Mouse (Mus musculus): ENCODE measurements around the gene Alpi. TPM values are rescaled to one million over a fixed set of nuclear protein-coding genes. Genes with fewer than 3 reads are reported as not detected.

Alpi gene
- 0.17 and 0.19 TPM in 2 replicates for polyA plus RNA-seq (2012; rRNA removed)

DNA sequence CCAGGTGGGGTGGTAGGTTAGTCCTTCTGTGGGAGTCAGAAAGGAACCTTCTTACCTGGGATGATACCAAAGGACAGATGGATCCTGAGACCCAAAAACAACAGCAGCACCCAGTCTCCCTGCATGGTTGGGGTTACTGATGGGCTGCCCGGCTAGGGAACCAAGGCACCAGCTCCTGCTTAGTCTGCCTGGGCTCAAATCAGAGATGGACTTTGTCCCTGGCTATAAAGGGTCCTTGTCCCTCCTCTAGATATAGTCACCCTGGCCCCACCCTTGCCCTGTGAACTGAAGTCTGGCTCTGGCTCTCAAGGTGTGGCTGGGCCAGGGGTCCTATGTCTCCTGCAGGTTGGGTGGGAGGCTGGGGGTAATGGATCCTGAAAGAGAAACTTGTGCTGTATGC is at the start of gene Alpi:
Gene Alpi, minus strand, starts transcription at position 196 of the 400 bp plus-strand sequence.
- Histone ChIP-seq H3K4me3 (ENCODE audit: control insufficient read depth, low read depth, low read length) (no peak within 1 kb of the TSS), H3K27me3 (ENCODE audit: control insufficient read depth, insufficient read depth, low read length) (no peaks in the 10 kb centered on the region)
- TF ChIP-seq CTCF (IDR thresholded peaks at IDR 0.05; ENCODE audit: control insufficient read depth, insufficient read depth, insufficient replicate concordance, low read depth, low read length) = no peak
- no peak for TF ChIP-seq POLR2A (IDR thresholded peaks at IDR 0.05; ENCODE audit: control insufficient read depth, low read depth, low read length)

GRCm38 (mm10) chr1:87149422-87149821 is 48.0 kb upstream of the Alpi start:
- H3K27ac ChIP-seq (ENCODE audit: control insufficient read depth, insufficient read depth, low read depth, low read length) = no peak overlapping the region
- H3K36me3 ChIP-seq (ENCODE audit: control insufficient read depth, insufficient read depth, low read length) = no peaks in the 10 kb centered on the region
- H3K4me1 ChIP-seq (ENCODE audit: control insufficient read depth, insufficient read depth, low read length) = peaks cover 24% of the 10 kb centered on the region
- TF ChIP-seq CTCF (IDR thresholded peaks at IDR 0.05; ENCODE audit: control insufficient read depth, insufficient read depth, insufficient replicate concordance, low read depth, low read length) = peak; percentile 15; the same call in 1 of the 2 replicates
- peak; percentile 59 for TF ChIP-seq POLR2A (IDR thresholded peaks at IDR 0.05; ENCODE audit: control insufficient read depth, low read depth, low read length)
- H3K4me3 ChIP-seq (ENCODE audit: control insufficient read depth, low read depth, low read length) = no peak overlapping the region
- H3K27me3 ChIP-seq (ENCODE audit: control insufficient read depth, insufficient read depth, low read length) = no peaks in the 10 kb centered on the region

More for the DNA sequence above, at the start of gene Alpi:
- H3K27ac ChIP-seq (ENCODE audit: control insufficient read depth, insufficient read depth, low read depth, low read length) = no peak within 1 kb of the TSS
- H3K4me1 ChIP-seq (ENCODE audit: control insufficient read depth, insufficient read depth, low read length) = peaks cover 6% of the 10 kb centered on the region
- H3K36me3 ChIP-seq (ENCODE audit: control insufficient read depth, insufficient read depth, low read length) = no peaks in the 10 kb centered on the region

- no peak overlapping the region for H3K27ac ChIP-seq (ENCODE audit: control insufficient read depth, insufficient read depth, low read depth, low read length)
- H3K4me1 ChIP-seq (ENCODE audit: control insufficient read depth, insufficient read depth, low read length) = no peaks in the 10 kb centered on the region
- TF ChIP-seq CTCF (IDR thresholded peaks at IDR 0.05; ENCODE audit: control insufficient read depth, insufficient read depth, insufficient replicate concordance, low read depth, low read length) = no peak
- TF ChIP-seq POLR2A (IDR thresholded peaks at IDR 0.05; ENCODE audit: control insufficient read depth, low read depth, low read length) = no peak
Observed at GRCm38 (mm10) chr1:87143141-87143540, 41.7 kb upstream of the Alpi start.

DNA sequence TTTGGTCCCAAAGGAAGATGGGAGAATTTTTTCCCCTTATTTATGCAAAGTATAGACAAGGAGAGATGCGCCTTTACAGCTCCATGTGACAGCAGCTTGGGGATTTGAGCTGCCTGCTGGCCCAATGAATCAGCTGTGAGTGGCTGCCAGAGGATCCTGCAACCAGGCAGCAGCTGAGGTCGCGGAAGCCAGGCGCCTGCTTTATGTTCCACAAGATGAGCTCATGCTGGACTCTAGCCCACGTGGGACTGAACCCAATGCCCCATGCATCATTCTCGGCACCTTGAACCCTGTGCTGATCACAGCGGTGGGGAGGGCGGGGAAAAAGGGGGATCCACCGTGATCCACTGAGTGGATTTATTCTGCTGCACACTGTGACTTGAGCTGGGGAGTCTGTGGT is 41.0 kb upstream of the Alpi start:
- H3K36me3 ChIP-seq (ENCODE audit: control insufficient read depth, insufficient read depth, low read length) = no peaks in the 10 kb centered on the region
- TF ChIP-seq CTCF (IDR thresholded peaks at IDR 0.05; ENCODE audit: control insufficient read depth, insufficient read depth, insufficient replicate concordance, low read depth, low read length) (no peak), POLR2A (IDR thresholded peaks at IDR 0.05; ENCODE audit: control insufficient read depth, low read depth, low read length) (no peak)
- H3K27ac ChIP-seq (ENCODE audit: control insufficient read depth, insufficient read depth, low read depth, low read length) = no peak overlapping the region
- H3K4me3 ChIP-seq (ENCODE audit: control insufficient read depth, low read depth, low read length) = no peak overlapping the region
- H3K27me3 ChIP-seq (ENCODE audit: control insufficient read depth, insufficient read depth, low read length) = no peaks in the 10 kb centered on the region
- H3K4me1 ChIP-seq (ENCODE audit: control insufficient read depth, insufficient read depth, low read length) = no peaks in the 10 kb centered on the region

More at GRCm38 (mm10) chr1:87143141-87143540, 41.7 kb upstream of the Alpi start:
- H3K4me3 ChIP-seq (ENCODE audit: control insufficient read depth, low read depth, low read length) = no peak overlapping the region
- no peaks in the 10 kb centered on the region for H3K36me3 ChIP-seq (ENCODE audit: control insufficient read depth, insufficient read depth, low read length)
- H3K27me3 ChIP-seq (ENCODE audit: control insufficient read depth, insufficient read depth, low read length) = no peaks in the 10 kb centered on the region

DNA sequence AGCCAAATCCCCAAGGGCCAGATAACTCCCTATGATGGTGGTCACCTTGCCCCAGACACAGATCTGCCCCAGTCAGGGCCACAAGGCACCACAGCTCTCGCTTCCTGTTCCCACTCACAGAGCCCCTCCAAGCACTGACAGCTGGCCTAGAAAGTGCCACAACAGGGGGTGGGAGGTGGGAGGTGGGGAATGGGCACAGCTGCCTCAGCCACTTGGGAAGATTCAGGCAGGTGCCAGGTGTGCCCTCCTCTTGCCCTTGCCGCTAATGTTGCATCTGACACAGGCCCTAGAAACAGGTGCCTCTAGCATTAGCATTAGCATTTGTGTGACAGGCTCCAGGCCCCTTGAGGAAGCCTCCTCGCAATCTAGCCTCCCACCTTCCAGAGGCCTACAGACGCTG is 40.1 kb upstream of the Alpi start:
- H3K4me3 ChIP-seq (ENCODE audit: control insufficient read depth, low read depth, low read length) = no peak overlapping the region
- TF ChIP-seq POLR2A (IDR thresholded peaks at IDR 0.05; ENCODE audit: control insufficient read depth, low read depth, low read length) (no peak), CTCF (IDR thresholded peaks at IDR 0.05; ENCODE audit: control insufficient read depth, insufficient read depth, insufficient replicate concordance, low read depth, low read length) (no peak)
- no peaks in the 10 kb centered on the region for H3K36me3 ChIP-seq (ENCODE audit: control insufficient read depth, insufficient read depth, low read length)
- no peaks in the 10 kb centered on the region for H3K4me1 ChIP-seq (ENCODE audit: control insufficient read depth, insufficient read depth, low read length)
- H3K27me3 ChIP-seq (ENCODE audit: control insufficient read depth, insufficient read depth, low read length) = no peaks in the 10 kb centered on the region
- H3K27ac ChIP-seq (ENCODE audit: control insufficient read depth, insufficient read depth, low read depth, low read length) = no peak overlapping the region

DNA sequence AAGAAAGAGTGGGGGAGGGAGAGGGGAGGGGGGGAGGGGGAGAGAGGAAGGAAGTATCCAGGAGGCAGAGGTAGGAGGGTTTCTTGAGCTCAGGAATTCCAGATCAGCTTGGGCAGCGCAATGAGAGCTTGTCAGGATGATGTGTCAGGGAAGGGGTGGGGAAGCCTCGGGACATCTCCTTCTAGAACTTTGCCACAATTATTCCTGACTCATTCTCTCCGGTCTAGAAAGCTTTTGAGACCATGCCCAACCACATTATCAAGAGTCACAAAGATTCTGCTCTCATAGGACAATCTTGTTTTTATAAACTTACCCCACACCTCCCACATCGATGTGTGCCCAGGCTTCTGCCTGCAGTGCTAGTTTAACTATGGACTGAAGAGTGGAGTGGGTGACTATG is 30.4 kb upstream of the Alpi start:
- Histone ChIP-seq H3K4me1 (ENCODE audit: control insufficient read depth, insufficient read depth, low read length) (no peaks in the 10 kb centered on the region), H3K36me3 (ENCODE audit: control insufficient read depth, insufficient read depth, low read length) (no peaks in the 10 kb centered on the region), H3K4me3 (ENCODE audit: control insufficient read depth, low read depth, low read length) (no peak overlapping the region), H3K27ac (ENCODE audit: control insufficient read depth, insufficient read depth, low read depth, low read length) (no peak overlapping the region), H3K27me3 (ENCODE audit: control insufficient read depth, insufficient read depth, low read length) (no peaks in the 10 kb centered on the region)
- no peak for TF ChIP-seq POLR2A (IDR thresholded peaks at IDR 0.05; ENCODE audit: control insufficient read depth, low read depth, low read length)
- TF ChIP-seq CTCF (IDR thresholded peaks at IDR 0.05; ENCODE audit: control insufficient read depth, insufficient read depth, insufficient replicate concordance, low read depth, low read length) = no peak

- no peak overlapping the region for H3K4me3 ChIP-seq (ENCODE audit: control insufficient read depth, low read depth, low read length)
- H3K27me3 ChIP-seq (ENCODE audit: control insufficient read depth, insufficient read depth, low read length) = no peaks in the 10 kb centered on the region
- no peak overlapping the region for H3K27ac ChIP-seq (ENCODE audit: control insufficient read depth, insufficient read depth, low read depth, low read length)
- H3K4me1 ChIP-seq (ENCODE audit: control insufficient read depth, insufficient read depth, low read length) = no peaks in the 10 kb centered on the region
- no peak for TF ChIP-seq CTCF (IDR thresholded peaks at IDR 0.05; ENCODE audit: control insufficient read depth, insufficient read depth, insufficient replicate concordance, low read depth, low read length)
- TF ChIP-seq POLR2A (IDR thresholded peaks at IDR 0.05; ENCODE audit: control insufficient read depth, low read depth, low read length) = no peak
- H3K36me3 ChIP-seq (ENCODE audit: control insufficient read depth, insufficient read depth, low read length) = no peaks in the 10 kb centered on the region
Observed at GRCm38 (mm10) chr1:87127206-87128030, 26.0 kb upstream of the Alpi start.

All from testis, adult 2 months (tissue).